Mouse (Mus musculus): ENCODE data around the gene Cdk17. TPM values are rescaled to one million over a fixed set of nuclear protein-coding genes. Genes with fewer than 3 reads are reported as not detected.
A peak's percentile ranks its signal among the peaks of the same experiment; 100 is the strongest.

The Cdk17 gene
- polyA plus RNA-seq, 2 experiments from 2014 or later: 32.3 to 44.2 TPM

GRCm38 (mm10) chr10:93291352-93291751 lies 130.7 kb downstream of the Cdk17 start:
- no peak for ATAC-seq

- peak; percentile 76 for ATAC-seq
Measured at GRCm38 (mm10) chr10:93291843-93292242, 131.2 kb downstream of the Cdk17 start.

- ATAC-seq: no peak
Measured at GRCm38 (mm10) chr10:93293621-93294020, 132.9 kb downstream of the Cdk17 start.

- no peak for ATAC-seq
Measured at GRCm38 (mm10) chr10:93294547-93295219, 134.0 kb downstream of the Cdk17 start.

- peak; percentile 53 for ATAC-seq
Measured at GRCm38 (mm10) chr10:93297774-93298173, 137.1 kb downstream of the Cdk17 start.

- no peak for ATAC-seq
Measured at GRCm38 (mm10) chr10:93298208-93298607, 137.5 kb downstream of the Cdk17 start.

- ATAC-seq: no peak
Measured at GRCm38 (mm10) chr10:93301831-93302230, 141.2 kb downstream of the Cdk17 start.

- no peak for ATAC-seq
Measured at GRCm38 (mm10) chr10:93303231-93303630, 142.6 kb downstream of the Cdk17 start.

GRCm38 (mm10) chr10:93305946-93306345 lies 145.3 kb downstream of the Cdk17 start:
- no peak for ATAC-seq

- ATAC-seq: no peak
Measured at GRCm38 (mm10) chr10:93306367-93306766, 145.7 kb downstream of the Cdk17 start.

- peak; percentile 57 for ATAC-seq
Measured at GRCm38 (mm10) chr10:93309131-93309933, 148.7 kb downstream of the Cdk17 start.

- peak; percentile 40 for ATAC-seq
Measured at GRCm38 (mm10) chr10:93309934-93310621, 149.4 kb downstream of the Cdk17 start.

GRCm38 (mm10) chr10:93310721-93311411 lies 150.2 kb downstream of the Cdk17 start, which contains the start of gene Elk3:
Gene Elk3, minus strand, starts transcription at chr10:93311135.
- peak; percentile 62 for ATAC-seq

GRCm38 (mm10) chr10:93311576-93311975 lies 150.9 kb downstream of the Cdk17 start:
- no peak for ATAC-seq

Other genes starting within 250 kb of the Cdk17 start
- 1 to 10 TPM; 1.3 to 1.4 TPM for gene Cfap54, start 79.3 kb upstream of the Cdk17 start, polyA plus RNA-seq (2017; shearing (Covaris generic))
- gene Elk3, start 150.3 kb downstream of the Cdk17 start, polyA plus RNA-seq (2017; shearing (Covaris generic)): 10 to 100 TPM; 30.4 to 37.0 TPM